Mouse (Mus musculus) spleen, adult 2 months (tissue): Measurements from ENCODE around the gene Pxmp4.

Experiments used
- CTCF ChIP-seq: fragments of 200-500 bp; IDR thresholded peaks from 2 replicates; pipeline ENCODE4 v1.5.1; 2011; ENCODE audit warnings: mild to moderate bottlenecking, inconsistent platforms; ENCODE audit not compliant: insufficient read depth, insufficient read length, insufficient replicate concordance; ENCODE audit errors: extremely low read depth
- POLR2A ChIP-seq: fragments of 200-500 bp; IDR thresholded peaks from 2 replicates; pipeline ENCODE4 v1.6.1; 2011; ENCODE audit warnings: low read depth, low read length, inconsistent platforms

DNA sequence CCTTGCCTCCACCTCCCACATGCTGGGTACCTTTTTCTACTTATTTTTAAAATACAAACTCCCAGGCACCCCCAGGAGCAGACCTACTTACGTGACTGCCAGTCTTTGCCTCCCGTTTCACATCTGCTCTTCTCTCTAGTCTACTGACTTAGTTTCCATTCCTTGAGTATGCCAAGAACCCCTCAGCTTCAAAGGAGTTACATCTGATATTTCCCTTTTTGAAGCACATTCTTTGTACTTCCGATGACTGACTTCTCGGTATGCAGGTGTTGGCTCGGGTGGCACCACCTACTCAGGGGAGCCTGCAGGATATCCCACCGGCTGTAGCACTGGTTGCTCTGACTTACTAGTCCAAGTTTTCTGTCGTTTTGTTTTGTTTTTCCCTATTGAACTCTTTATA, 648 bp upstream of the Pxmp4 start:
- TF ChIP-seq CTCF (no peak), POLR2A (no peak)
